Mouse (Mus musculus) testis, postnatal 10 days (tissue): ENCODE measurements around the gene Ptprm.
A peak's percentile ranks its signal among the peaks of the same experiment; 100 is the strongest.

Experiments
- DNase-seq: peaks from one replicate; pipeline ENCODE4 v3.0.0; 2021; ENCODE audit warnings: low spot score

The Ptprm gene

GRCm38 (mm10) chr17:67136876-67137275, 217.4 kb downstream of the Ptprm start:
- DNase-seq, result peak; percentile 35

- DNase-seq, result peak; percentile 39
Observed at GRCm38 (mm10) chr17:67136421-67136820, 217.8 kb downstream of the Ptprm start.

- DNase-seq, result no peak
Observed at GRCm38 (mm10) chr17:67134235-67134634, 220.0 kb downstream of the Ptprm start.

- peak; percentile 49 for DNase-seq
Observed at GRCm38 (mm10) chr17:67133440-67134103, 220.7 kb downstream of the Ptprm start.

GRCm38 (mm10) chr17:67133026-67133425, 221.2 kb downstream of the Ptprm start:
- no peak for DNase-seq

- DNase-seq, result no peak
Observed at GRCm38 (mm10) chr17:67127530-67127929, 226.7 kb downstream of the Ptprm start.

GRCm38 (mm10) chr17:67125596-67125995, 228.7 kb downstream of the Ptprm start:
- no peak for DNase-seq

- DNase-seq, result no peak
Observed at GRCm38 (mm10) chr17:67124294-67124693, 230.0 kb downstream of the Ptprm start.

- DNase-seq, result no peak
Observed at GRCm38 (mm10) chr17:67123722-67124121, 230.5 kb downstream of the Ptprm start.

GRCm38 (mm10) chr17:67120863-67121262, 233.4 kb downstream of the Ptprm start:
- no peak for DNase-seq

GRCm38 (mm10) chr17:67118676-67119340, 235.4 kb downstream of the Ptprm start:
- DNase-seq, result no peak

- DNase-seq, result no peak
Observed at GRCm38 (mm10) chr17:67114842-67115241, 239.4 kb downstream of the Ptprm start.

- DNase-seq, result no peak
Observed at GRCm38 (mm10) chr17:67112679-67113078, 241.6 kb downstream of the Ptprm start.

GRCm38 (mm10) chr17:67106176-67106575, 248.1 kb downstream of the Ptprm start:
- DNase-seq, result no peak

- DNase-seq, result no peak
Observed at GRCm38 (mm10) chr17:67102051-67102450, 252.2 kb downstream of the Ptprm start.

GRCm38 (mm10) chr17:67090997-67091396, 263.3 kb downstream of the Ptprm start:
- no peak for DNase-seq

GRCm38 (mm10) chr17:67090153-67090552, 264.1 kb downstream of the Ptprm start:
- DNase-seq, result no peak

- no peak for DNase-seq
Observed at GRCm38 (mm10) chr17:67089611-67090010, 264.6 kb downstream of the Ptprm start.

GRCm38 (mm10) chr17:67087585-67087984, 266.7 kb downstream of the Ptprm start:
- peak; percentile 54 for DNase-seq

- no peak for DNase-seq
Observed at GRCm38 (mm10) chr17:67086811-67087210, 267.4 kb downstream of the Ptprm start.

GRCm38 (mm10) chr17:67084501-67084900, 269.8 kb downstream of the Ptprm start:
- no peak for DNase-seq

- no peak for DNase-seq
Observed at GRCm38 (mm10) chr17:67084093-67084492, 270.2 kb downstream of the Ptprm start.

GRCm38 (mm10) chr17:67079570-67079969, 274.7 kb downstream of the Ptprm start:
- no peak for DNase-seq

GRCm38 (mm10) chr17:67073580-67073979, 280.7 kb downstream of the Ptprm start:
- DNase-seq, result no peak
